Mouse (Mus musculus): Measurements from ENCODE around the gene Fam160b1.

DNA sequence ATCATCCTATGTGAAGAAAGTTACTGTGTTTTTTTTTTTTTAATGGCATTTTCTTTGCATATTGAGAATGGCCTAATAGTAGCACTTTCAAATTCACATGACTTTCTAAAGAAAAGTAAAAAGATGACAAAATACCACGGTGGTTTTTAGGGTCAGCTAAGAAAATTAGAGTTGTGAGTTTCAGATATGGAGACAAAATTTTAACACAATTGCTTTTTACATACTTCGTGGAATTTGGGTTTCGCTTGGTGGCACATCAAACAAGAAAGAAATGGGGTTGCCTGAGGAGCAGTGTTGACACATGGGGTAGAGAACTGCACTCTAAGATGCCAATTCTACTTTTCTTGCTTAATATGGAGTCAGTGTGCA, 1.4 kb downstream of the Fam160b1 start:
- TF ChIP-seq CTCF (IDR thresholded peaks at IDR 0.05; ENCODE audit: control insufficient read depth, insufficient read depth, insufficient replicate concordance, low read depth, low read length) (no peak), POLR2A (IDR thresholded peaks at IDR 0.05; ENCODE audit: control insufficient read depth, low read depth, low read length) (no peak)

Data from testis, adult 2 months (tissue).